Mouse (Mus musculus) embryo, embryonic 11.5 days (tissue): Measurements from ENCODE around the gene Proca1.
A peak's percentile ranks its signal among the peaks of the same experiment; 100 is the strongest.

Source experiments
- DNase-seq: peaks from one replicate; pipeline ENCODE4 v3.0.0-alpha.2; 2012; ENCODE audit warnings: low read depth, low spot score

Gene Proca1

DNA sequence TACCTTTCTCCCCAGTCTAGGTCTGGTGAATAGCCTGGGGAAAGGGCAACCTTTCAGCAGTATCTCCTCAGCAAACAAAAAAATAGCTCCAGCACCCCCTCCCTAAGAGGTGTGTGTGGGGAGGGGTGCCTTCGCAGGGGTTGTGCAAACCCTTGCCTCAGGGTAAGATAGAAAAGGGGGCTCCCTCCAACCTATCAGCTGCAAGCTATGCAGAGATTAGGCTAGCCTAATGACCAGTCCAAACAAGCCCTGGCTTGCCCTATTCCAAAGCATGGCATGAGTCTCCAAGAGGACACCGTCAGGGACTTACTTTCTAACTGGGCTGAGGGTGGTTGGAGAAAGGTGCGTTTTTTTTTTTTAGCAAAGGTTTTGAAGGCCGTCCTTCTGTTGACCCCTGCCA, 27.0 kb upstream of the Proca1 start:
- DNase-seq, result no peak

DNA sequence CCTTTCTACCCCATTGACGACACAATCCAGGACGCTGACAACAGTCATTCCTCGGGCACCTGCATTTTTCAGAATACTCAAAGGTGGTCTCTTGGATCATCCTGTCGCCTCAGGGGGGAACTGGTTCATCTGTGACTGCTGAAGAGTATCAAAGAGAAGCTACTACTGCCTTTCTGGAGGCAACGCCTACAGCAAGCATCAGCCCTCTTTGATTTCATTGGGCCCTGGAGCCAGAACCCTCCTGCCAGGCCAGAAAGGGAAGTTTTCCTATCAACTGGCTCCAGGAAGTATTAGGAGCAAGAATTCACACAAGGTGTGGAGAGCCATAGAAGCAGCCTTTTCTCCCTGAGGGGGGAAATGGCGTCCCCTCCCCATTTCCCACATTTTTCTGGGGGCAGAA, 26.6 kb upstream of the Proca1 start:
- no peak for DNase-seq

DNA sequence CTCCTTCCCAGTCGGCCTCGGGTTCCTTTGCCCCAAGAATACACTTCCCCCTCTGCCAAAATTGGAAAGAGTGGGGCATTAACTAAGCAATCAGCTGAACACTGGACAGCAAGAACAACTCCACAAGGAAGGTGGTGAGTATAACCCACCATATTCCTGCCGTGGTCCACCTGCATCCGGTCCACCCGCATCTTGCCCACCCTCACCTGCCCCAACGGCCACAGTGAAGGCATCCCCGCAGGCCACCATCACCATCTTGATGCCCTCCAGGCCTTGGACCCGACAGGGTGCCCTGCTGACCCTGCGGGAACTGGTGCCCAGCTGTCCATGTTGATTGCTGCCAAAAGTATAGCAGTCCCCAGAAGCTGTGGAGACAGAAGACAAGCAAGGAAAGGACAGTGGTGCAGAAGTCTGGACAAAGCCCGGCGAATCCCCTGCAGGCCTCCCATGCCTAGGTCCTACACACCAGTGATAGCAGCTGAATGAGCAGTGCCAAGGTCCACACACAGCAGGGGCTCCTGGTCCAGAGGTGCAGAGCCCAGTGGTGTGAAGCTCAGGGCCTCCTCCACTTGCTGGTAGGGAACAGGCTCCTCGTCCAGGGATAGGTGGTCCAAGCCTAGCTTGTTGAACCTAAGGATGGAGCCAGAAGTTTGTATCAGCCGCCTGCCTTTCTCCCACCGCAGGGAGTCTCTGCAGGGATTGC, 25.8 kb upstream of the Proca1 start:
- no peak for DNase-seq

DNA sequence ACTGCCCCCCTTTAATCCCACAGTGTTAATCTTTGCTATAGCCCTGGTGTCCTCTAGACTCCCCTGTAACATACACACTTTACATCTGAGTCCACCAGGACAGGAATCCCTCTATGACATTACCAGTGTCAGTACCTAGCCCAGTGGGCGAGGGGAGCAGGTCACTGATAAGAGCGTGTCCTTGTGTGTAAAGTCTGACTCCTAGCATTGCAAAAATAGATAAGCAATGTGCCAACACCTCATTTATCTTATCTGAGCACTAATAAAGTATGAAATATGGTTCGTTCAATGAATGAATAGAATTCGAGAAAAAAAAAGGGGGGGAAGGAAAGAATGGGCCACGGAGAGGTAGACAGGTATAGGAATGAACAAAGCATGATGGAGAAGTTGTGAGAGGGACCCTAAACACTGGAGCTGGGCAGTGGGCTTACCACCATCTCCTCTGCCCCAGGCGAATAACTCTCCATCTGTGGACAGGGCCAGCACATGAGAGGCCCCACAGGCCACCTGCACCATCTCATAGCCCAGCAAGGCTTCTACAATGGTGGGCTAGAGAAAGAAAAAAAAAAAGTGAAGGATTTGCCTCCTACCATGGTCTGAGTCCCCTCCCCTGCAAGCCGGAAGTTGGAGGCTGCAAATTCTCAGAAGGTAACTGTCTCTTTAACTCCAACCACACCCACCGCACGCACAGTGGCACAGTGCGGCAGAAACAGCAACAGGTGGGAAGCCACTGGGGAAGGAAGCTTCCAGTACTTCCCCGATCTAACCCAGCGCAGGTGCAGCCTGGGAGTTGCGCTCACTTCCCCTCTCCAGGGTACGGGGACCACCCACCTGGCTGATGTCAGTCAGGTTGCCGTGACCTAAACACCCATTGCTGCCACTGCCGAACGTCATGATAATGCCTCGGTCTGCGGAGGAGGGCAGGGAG, 24.4 kb upstream of the Proca1 start:
- no peak for DNase-seq

DNA sequence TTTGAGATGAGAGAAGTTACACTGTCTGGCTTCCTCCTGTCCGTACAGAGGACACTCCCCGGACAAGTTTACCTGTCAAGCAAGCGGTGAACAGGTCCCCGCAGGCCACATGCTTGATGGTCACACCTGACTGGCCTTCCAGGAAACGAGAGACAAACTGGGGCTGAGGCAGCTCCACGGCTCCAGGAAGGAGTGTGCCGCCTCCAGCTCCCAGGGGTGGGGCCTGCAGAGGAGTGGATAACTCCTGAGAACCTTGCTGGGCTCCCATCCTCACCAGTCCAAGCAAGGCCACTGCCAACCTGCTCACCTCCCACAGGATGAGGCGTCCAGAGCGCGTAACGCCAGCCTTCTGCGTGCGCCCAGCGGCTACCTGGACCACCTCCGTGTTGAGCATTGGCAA, 22.9 kb upstream of the Proca1 start:
- no peak for DNase-seq

DNA sequence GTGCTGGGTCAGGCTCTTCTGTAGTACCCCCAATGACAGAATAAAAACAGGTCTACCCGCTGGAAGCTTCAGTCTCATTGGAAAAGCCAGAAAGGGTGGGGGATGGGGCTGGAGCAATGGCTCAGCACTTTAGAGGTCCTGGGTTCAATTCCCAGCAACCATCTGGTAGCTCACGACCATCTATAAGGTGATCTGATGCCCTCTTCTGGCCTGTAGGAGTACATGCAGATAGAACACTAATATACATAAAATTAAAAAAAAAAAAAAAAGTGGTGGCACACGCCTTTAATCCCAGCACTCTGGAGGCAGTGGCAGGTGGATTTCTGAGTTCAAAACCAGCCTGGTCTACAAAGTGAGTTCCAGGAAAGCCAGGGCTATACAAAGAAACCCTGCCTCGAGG, 21.9 kb upstream of the Proca1 start:
- DNase-seq, result no peak

DNA sequence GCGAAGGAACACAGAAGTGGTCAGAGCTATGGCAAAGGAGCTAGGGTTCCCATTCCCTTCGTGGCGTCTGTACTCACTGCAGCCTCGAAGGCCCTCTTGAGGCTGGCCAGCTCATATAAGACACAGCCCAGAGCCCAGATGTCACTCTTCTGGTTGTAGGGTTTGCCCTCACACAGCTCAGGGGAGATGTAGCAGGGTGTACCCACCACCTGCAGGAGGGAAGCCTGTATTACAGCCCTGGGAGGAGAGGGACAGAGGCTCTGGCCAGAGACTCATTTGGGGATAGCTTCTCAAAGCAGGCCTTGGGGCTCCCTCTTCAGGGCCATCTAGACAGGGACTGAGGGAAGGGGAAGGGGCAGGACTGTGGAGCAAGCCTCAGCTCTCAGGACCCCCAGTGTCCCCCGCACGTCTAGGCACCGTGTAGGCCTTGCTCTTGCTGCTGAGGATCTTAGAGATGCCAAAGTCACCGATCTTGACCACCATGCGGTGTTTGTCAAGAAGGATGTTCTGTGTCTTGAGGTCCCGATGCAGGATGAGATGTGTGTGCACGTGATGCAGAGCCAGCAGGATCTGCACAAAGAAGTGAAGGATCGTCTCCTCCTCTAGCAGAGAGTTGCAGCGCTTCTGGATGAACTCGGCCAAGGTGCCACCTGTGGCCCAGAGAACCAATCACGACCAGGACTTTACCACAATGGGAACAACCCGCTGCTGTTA, 21.0 kb upstream of the Proca1 start:
- no peak for DNase-seq

DNA sequence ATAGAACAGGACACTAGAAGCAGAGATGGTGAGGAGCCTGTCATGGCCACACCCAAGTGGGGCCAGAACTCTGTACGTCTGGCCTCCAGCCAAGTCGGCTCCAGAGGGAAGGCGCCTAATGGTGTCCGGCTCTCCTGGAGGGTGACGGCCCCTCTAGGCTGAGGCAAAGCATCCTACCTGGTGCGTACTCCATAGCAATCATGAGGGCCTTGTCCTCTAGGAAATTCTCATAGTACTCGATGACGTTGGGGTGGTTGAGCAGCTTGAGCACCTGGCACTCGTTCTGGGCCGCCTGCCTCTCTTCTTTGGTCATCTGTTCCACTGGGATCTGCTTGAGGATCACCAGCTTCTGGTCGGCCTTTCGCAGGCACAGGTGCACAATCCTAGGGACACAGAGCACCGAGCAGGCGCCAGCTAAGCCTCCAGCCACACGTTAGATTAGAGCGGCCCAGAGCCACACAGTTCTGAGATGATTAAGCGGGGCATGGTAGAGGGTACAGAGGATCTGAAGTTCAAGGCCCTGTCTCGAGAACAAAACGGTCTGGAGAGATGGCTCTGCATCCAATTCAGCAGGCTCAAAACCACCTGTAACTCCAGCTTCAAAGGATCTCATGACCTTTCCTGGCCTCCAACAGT, 20.3 kb upstream of the Proca1 start:
- DNase-seq, result no peak

DNA sequence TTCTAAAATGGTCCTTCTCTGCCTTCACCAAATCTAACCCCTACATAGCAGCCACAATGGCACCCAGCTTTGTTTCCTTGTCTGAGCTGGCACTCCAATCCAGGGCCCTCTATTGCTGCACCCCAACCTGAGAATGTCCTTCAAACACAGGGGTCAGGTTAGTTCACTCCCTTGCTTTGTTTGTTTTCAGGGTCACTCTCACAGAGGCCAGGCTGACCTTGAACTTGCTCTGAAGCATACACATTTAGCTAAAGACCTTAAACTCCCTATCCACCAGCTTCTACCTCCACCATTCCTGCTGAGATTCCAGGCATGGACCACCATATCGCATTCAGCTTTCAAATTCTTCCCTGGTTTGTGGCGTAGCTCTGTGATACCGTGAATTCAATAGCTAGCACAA, 18.7 kb upstream of the Proca1 start:
- no peak for DNase-seq

DNA sequence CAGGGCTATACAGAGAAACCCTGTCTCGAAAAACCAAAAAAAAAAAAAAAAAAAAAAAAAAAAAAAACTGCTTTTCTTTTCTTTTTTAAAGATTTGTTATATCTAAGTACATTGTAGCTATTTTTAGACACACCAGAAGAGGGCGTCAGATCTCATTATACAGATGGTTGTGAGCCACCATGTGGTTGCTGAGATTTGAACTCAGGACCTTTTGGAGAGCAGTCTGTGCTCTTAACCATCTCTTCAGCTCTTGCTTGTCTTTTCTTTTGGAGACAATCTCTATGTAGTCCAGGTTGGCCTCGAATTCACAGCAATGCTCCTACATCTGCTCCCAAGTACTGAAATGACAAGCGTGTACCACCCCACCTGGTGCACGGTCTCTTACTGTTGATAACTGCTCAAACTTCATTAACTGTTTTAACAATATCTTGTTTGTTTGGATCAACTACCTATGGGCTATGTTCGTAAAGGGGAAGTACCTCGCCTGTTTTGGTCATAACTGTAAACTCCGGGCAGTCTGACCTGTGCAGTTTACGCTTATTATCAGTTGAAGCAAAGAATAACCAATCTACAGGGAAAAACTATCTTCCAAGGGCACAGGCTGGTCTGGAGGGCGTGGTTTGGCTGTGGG, 17.3 kb upstream of the Proca1 start:
- no peak for DNase-seq

DNA sequence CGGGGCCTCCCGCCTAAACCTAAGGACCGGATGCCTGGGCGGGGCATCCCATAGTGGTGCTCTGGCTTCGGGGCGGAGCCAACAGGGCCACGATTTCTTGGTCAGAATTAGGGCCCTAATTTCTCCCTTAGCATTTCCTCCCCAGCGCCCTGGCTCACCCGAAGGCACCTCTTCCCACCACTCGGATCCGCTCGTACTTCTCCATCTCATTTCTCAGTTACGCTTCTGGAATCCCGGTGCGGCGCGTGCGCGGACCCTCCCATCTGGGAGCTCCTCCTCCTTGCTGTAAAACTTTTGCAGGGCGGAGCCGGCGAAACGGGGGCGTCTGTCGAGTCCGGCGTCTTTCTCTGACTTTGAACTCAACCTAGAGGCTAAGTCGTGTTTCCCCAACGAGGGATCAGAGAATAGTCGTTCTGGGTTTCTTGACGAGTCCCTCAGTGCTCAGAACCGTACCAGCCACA, 16.8 kb upstream of the Proca1 start, which contains the start of the genes Nek8 and Tlcd1:
Gene Nek8 (minus strand): TSS at position 274 of the 461 bp plus-strand sequence.
Gene Tlcd1 (plus strand): TSS at position 310 of the 461 bp plus-strand sequence.
- DNase-seq, result no peak

DNA sequence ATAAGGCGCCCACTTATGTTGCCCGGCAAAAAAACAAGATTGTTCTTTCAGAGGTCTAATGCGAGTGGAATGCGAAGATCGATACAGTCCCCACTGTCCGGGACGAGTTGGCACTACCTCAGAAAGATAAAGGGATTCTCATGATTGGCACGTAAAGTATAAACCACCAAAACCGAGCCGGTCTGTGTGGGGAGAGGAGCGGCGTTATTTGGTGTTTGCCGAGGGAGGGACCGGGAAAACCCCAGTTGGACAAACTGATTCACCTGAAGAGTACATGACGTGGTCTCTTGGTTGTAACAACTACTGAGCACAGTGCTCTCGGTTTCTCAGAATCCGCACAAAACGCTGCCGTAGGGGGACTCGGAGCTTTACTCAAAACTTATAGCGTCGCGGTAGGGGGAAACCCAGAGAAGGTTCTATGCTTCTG, 16.3 kb upstream of the Proca1 start:
- no peak for DNase-seq

DNA sequence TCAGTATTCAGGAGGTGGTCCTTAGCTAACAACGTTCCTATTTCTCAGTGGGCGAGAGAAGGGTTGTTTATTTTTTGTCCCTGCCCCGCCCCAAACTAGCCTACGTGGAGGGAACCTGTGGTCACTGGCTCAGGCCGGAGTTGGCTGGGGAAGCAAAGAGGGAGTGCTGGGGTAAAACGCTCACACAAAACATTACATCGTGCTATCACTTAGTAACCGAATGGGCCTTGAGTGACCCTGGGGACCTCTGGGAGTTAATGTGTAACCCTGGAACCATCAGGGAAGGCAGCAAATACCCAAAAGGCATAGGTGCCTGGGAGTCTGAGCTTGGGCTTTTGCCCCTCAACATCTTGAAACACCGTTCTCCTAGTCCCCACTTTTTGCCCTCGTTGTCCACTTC, 15.8 kb upstream of the Proca1 start:
- DNase-seq, result no peak

DNA sequence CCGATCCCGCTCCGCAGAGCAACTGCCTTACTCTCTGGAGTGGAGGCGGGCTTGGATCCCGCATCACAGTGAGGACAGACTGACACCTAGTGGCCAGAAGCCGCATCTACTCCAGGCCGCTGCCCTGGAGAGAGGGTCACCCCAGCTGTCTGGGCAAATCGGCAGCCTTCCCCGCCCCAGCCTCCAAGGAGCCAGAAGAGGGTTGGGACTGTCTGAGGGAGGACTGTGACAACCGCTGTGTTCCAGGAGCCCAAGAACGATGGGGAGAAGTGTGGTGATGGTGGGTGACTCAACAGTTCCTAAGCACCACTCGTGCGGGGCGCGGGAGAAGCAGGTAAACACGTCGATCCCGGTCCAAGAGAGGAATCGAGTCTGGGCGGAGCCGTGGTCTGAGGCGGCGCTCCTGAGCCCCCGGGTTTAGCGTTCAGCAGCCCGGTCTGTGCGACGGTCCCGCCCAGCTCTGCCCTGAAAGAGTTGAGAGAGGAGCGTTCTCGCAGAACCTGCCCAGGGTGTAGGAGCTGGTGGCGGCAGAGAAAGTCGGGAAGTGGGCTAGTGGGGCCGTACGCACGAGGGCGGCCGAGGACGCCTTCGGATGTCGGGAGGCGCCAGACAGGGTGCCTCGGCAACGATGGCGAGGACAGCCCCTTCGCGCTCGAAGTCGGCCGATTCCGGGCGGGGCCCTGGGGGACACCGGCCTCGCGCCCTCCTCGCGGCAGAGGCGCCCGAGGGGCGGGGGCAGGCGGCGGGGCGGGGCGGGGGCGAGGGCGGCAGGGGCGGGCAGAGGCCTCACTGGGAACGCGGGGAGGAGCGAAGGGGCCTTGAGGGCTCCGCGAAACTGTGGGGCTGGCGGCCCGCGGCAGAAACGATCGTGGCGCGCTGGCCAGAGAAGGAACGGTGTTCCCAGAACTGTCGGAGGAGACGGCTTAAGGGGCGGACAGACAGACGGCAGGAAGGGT, 15.0 kb upstream of the Proca1 start:
- peak; percentile 93 for DNase-seq

DNA sequence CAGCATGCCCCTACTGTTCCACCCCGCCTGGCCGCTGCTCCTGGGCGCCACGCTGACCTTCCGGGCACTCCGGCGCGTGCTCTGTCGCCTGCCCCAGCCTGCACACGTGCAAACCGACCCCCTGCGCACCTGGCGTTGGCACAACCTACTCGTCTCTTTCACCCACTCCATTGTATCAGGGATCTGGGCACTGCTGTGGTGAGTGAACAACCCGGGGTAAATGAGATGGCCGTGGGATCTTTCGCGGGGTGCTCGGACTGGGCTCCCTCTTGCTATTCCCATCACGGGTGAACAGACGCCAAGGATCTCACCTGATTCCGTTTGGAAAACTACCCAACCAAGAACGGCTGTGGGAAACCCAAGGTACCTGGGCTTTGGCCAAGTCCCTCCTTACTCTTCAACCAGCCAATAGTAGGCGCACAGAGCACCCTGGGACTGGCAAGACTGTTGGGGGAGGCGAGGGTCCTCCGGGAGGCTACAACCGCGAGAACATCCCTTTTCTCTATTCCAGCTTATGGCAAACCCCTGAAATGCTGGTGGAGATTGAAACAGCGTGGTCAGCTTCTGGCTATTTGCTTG, 14.2 kb upstream of the Proca1 start:
- no peak for DNase-seq

DNA sequence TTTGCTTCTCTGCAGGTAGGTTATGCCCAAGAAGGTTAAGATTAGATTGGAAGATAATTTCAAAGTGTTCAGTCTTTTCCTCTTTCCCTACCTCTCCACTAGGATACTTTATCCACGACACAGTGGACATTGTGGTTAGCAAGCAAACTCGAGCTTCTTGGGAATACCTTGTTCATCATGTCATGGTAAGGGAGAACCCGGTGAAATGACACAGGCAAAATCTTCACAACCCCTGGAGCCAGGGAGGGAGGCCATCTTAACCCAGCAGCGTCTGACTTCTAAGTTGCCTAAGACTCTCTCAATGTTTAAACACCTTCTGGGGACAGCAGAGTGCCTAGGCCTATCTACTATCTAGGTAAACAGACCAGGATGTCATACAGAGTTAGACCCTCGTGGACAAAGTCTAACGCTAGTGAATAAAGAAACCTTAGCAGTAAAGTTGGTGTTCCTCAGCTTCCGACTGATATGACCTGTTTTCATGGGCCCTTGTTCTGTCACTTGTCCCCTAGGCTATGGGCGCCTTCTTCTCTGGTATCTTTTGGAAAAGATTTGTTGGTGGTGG, 13.7 kb upstream of the Proca1 start:
- no peak for DNase-seq

DNA sequence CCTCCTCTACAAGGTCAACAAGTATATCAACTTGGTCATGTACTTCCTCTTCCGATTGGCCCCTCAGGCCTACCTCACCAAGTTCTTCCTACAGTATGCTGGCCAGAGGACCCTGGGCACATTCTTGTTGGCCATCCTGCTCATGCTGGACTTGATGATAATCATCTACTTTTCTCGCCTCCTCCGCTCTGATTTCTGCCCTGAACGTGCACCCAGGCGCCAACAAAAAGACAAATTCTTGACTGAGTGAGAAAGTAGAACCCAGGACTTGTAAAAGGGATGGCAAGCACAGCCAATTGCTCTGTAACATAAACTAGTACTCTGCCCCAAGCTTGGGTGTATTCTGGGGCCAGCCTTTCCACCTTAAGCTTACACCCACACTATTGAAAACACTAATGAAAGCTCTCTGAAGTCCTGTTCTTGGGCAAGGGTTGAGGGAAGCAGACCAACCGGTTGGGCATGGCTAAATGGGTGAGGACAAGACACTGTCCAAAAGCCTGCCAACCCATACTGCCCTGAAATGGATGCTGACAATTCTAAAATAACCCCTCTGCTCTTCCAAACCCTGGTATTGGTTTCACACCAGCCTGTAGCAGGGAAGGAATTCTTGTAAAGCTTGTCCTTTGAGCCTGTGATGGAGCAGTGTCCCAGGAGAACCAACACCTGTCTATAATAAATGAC, 13.0 kb upstream of the Proca1 start:
- DNase-seq, result no peak

DNA sequence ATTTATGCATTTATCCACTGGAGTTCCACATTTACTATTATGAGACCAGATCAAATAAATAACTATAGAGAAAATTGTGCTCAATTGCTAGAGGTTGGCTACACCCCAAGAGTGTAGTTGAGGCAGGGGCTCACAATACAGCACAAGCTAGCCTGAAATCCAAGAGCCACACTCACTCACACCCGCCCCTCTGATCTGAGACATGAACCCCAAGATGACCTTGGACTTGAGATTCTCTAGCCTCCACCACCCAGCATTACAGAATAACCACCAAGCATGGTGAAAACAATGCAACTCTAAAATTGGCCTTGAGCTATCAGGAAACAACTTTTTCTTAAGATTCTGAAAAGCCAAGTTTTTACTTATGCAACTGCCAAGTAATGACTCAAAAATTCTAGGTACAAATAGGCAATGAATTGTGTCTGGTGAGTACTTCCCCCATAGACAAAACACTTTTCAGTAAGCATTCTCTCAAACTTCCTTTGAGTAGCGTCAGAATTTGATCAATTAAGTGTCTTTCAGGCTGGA, 11.3 kb upstream of the Proca1 start:
- no peak for DNase-seq
